Mouse (Mus musculus): ENCODE measurements around the gene Sec61a1. TPM values are rescaled to one million over a fixed set of nuclear protein-coding genes. Genes with fewer than 3 reads are reported as not detected.

Sec61a1 gene
- polyA plus RNA-seq, 1 experiment from 2014 or later: 277 TPM

GRCm38 (mm10) chr6:88522606-88523005 is 3.9 kb upstream of the Sec61a1 start:
- 49% methylated on average over 3 of the region's 3 CpGs for WGBS
- ATAC-seq: no peak
- no peak overlapping the region for H3K27ac ChIP-seq (ENCODE audit: low read length)

GRCm38 (mm10) chr6:88521821-88522220 is 3.1 kb upstream of the Sec61a1 start:
- H3K4me1 ChIP-seq (ENCODE audit: control insufficient read depth, insufficient read depth, low read length): peaks cover 5% of the 10 kb centered on the region
- no peaks in the 10 kb centered on the region for H3K36me3 ChIP-seq (ENCODE audit: control insufficient read depth, insufficient read depth, low read length)
- no peak overlapping the region for H3K9ac ChIP-seq (ENCODE audit: low read depth, low read length)
- no peaks in the 10 kb centered on the region for H3K9me3 ChIP-seq (ENCODE audit: control insufficient read depth, low read length)
- no peaks in the 10 kb centered on the region for H3K27me3 ChIP-seq (replicated peaks; ENCODE audit: control insufficient read depth, insufficient read depth, low read length)
- no peak overlapping the region for H3K4me2 ChIP-seq (ENCODE audit: low read depth, low read length)
- H3K27ac ChIP-seq (ENCODE audit: low read length): no peak overlapping the region
- no peak overlapping the region for H3K4me3 ChIP-seq (ENCODE audit: low read length)
- WGBS: 83% methylated on average over 7 of the region's 7 CpGs
- ATAC-seq: no peak

More at GRCm38 (mm10) chr6:88522606-88523005, 3.9 kb upstream of the Sec61a1 start:
- Histone ChIP-seq H3K4me3 (ENCODE audit: low read length) (no peak overlapping the region), H3K27me3 (replicated peaks; ENCODE audit: control insufficient read depth, insufficient read depth, low read length) (no peaks in the 10 kb centered on the region), H3K9ac (ENCODE audit: low read depth, low read length) (no peak overlapping the region), H3K4me1 (ENCODE audit: control insufficient read depth, insufficient read depth, low read length) (no peaks in the 10 kb centered on the region), H3K4me2 (ENCODE audit: low read depth, low read length) (no peak overlapping the region), H3K36me3 (ENCODE audit: control insufficient read depth, insufficient read depth, low read length) (no peaks in the 10 kb centered on the region), H3K9me3 (ENCODE audit: control insufficient read depth, low read length) (no peaks in the 10 kb centered on the region)

GRCm38 (mm10) chr6:88517701-88518403 is 853 bp downstream of the Sec61a1 start:
- WGBS: 9% methylated on average over 18 of the region's 18 CpGs
- H3K4me3 ChIP-seq (ENCODE audit: low read length): peak overlapping the region; percentile 91
- H3K9me3 ChIP-seq (ENCODE audit: control insufficient read depth, low read length): no peaks in the 10 kb centered on the region
- H3K4me1 ChIP-seq (ENCODE audit: control insufficient read depth, insufficient read depth, low read length): peaks cover 7% of the 10 kb centered on the region
- peak overlapping the region; percentile 96 for H3K9ac ChIP-seq (ENCODE audit: low read depth, low read length)
- H3K27ac ChIP-seq (ENCODE audit: low read length): peak overlapping the region; percentile 84
- H3K4me2 ChIP-seq (ENCODE audit: low read depth, low read length): peak overlapping the region; percentile 78
- ATAC-seq: no peak
- H3K27me3 ChIP-seq (replicated peaks; ENCODE audit: control insufficient read depth, insufficient read depth, low read length): no peaks in the 10 kb centered on the region
- H3K36me3 ChIP-seq (ENCODE audit: control insufficient read depth, insufficient read depth, low read length): no peaks in the 10 kb centered on the region; the same call in 1 of the 2 replicates

- H3K4me2 ChIP-seq (ENCODE audit: low read depth, low read length): peak overlapping the region; percentile 78
- H3K36me3 ChIP-seq (ENCODE audit: control insufficient read depth, insufficient read depth, low read length): peaks cover 2% of the 10 kb centered on the region; the same call in 1 of the 2 replicates
- H3K9ac ChIP-seq (ENCODE audit: low read depth, low read length): peak overlapping the region; percentile 31
- no peaks in the 10 kb centered on the region for H3K9me3 ChIP-seq (ENCODE audit: control insufficient read depth, low read length)
- no peak overlapping the region for H3K27ac ChIP-seq (ENCODE audit: low read length)
- peak overlapping the region; percentile 91 for H3K4me3 ChIP-seq (ENCODE audit: low read length)
- ATAC-seq: no peak
- 56% methylated on average over 5 of the region's 5 CpGs for WGBS
- no peaks in the 10 kb centered on the region for H3K27me3 ChIP-seq (replicated peaks; ENCODE audit: control insufficient read depth, insufficient read depth, low read length)
- H3K4me1 ChIP-seq (ENCODE audit: control insufficient read depth, insufficient read depth, low read length): peaks cover 7% of the 10 kb centered on the region
Observed at GRCm38 (mm10) chr6:88516667-88517066, 2.0 kb downstream of the Sec61a1 start.

GRCm38 (mm10) chr6:88515971-88516370 is 2.7 kb downstream of the Sec61a1 start:
- WGBS: 85% methylated on average over 8 of the region's 8 CpGs
- no peak overlapping the region for H3K4me2 ChIP-seq (ENCODE audit: low read depth, low read length)
- H3K4me3 ChIP-seq (ENCODE audit: low read length): no peak overlapping the region
- ATAC-seq: no peak
- peaks cover 4% of the 10 kb centered on the region; the same call in 1 of the 2 replicates for H3K36me3 ChIP-seq (ENCODE audit: control insufficient read depth, insufficient read depth, low read length)
- no peaks in the 10 kb centered on the region for H3K9me3 ChIP-seq (ENCODE audit: control insufficient read depth, low read length)
- H3K4me1 ChIP-seq (ENCODE audit: control insufficient read depth, insufficient read depth, low read length): peaks cover 7% of the 10 kb centered on the region
- H3K27ac ChIP-seq (ENCODE audit: low read length): no peak overlapping the region
- no peak overlapping the region for H3K9ac ChIP-seq (ENCODE audit: low read depth, low read length)
- no peaks in the 10 kb centered on the region for H3K27me3 ChIP-seq (replicated peaks; ENCODE audit: control insufficient read depth, insufficient read depth, low read length)

- H3K27ac ChIP-seq (ENCODE audit: low read length): no peak overlapping the region
- H3K27me3 ChIP-seq (replicated peaks; ENCODE audit: control insufficient read depth, insufficient read depth, low read length): no peaks in the 10 kb centered on the region
- H3K4me1 ChIP-seq (ENCODE audit: control insufficient read depth, insufficient read depth, low read length): peaks cover 7% of the 10 kb centered on the region
- H3K9me3 ChIP-seq (ENCODE audit: control insufficient read depth, low read length): no peaks in the 10 kb centered on the region
- no peak overlapping the region for H3K4me3 ChIP-seq (ENCODE audit: low read length)
- no peak overlapping the region for H3K9ac ChIP-seq (ENCODE audit: low read depth, low read length)
- 83% methylated on average over 4 of the region's 4 CpGs for WGBS
- peaks cover 18% of the 10 kb centered on the region for H3K36me3 ChIP-seq (ENCODE audit: control insufficient read depth, insufficient read depth, low read length)
- H3K4me2 ChIP-seq (ENCODE audit: low read depth, low read length): no peak overlapping the region
- no peak for ATAC-seq
Observed at GRCm38 (mm10) chr6:88514546-88514945, 4.2 kb downstream of the Sec61a1 start.

GRCm38 (mm10) chr6:88513984-88514383 is 4.7 kb downstream of the Sec61a1 start:
- Histone ChIP-seq H3K27ac (ENCODE audit: low read length) (no peak overlapping the region), H3K27me3 (replicated peaks; ENCODE audit: control insufficient read depth, insufficient read depth, low read length) (no peaks in the 10 kb centered on the region), H3K36me3 (ENCODE audit: control insufficient read depth, insufficient read depth, low read length) (peaks cover 19% of the 10 kb centered on the region), H3K4me3 (ENCODE audit: low read length) (no peak overlapping the region), H3K4me1 (ENCODE audit: control insufficient read depth, insufficient read depth, low read length) (peaks cover 7% of the 10 kb centered on the region), H3K9me3 (ENCODE audit: control insufficient read depth, low read length) (no peaks in the 10 kb centered on the region), H3K4me2 (ENCODE audit: low read depth, low read length) (no peak overlapping the region), H3K9ac (ENCODE audit: low read depth, low read length) (no peak overlapping the region)
- WGBS: 90% methylated on average over 8 of the region's 8 CpGs
- no peak for ATAC-seq

- H3K36me3 ChIP-seq (ENCODE audit: control insufficient read depth, insufficient read depth, low read length): peaks cover 40% of the 10 kb centered on the region
- no peaks in the 10 kb centered on the region for H3K27me3 ChIP-seq (replicated peaks; ENCODE audit: control insufficient read depth, insufficient read depth, low read length)
- no peak overlapping the region for H3K27ac ChIP-seq (ENCODE audit: low read length)
- no peak overlapping the region for H3K9ac ChIP-seq (ENCODE audit: low read depth, low read length)
- no peak for ATAC-seq
- WGBS: 82% methylated on average over 4 of the region's 4 CpGs
- H3K4me3 ChIP-seq (ENCODE audit: low read length): no peak overlapping the region
- H3K4me1 ChIP-seq (ENCODE audit: control insufficient read depth, insufficient read depth, low read length): peaks cover 2% of the 10 kb centered on the region; the same call in 1 of the 2 replicates
- no peaks in the 10 kb centered on the region for H3K9me3 ChIP-seq (ENCODE audit: control insufficient read depth, low read length)
- H3K4me2 ChIP-seq (ENCODE audit: low read depth, low read length): no peak overlapping the region
Observed at GRCm38 (mm10) chr6:88503044-88503443, 15.7 kb downstream of the Sec61a1 start.

GRCm38 (mm10) chr6:88502030-88502970 is 16.4 kb downstream of the Sec61a1 start:
- Histone ChIP-seq H3K9ac (ENCODE audit: low read depth, low read length) (no peak overlapping the region), H3K4me2 (ENCODE audit: low read depth, low read length) (no peak overlapping the region), H3K4me3 (ENCODE audit: low read length) (no peak overlapping the region), H3K4me1 (ENCODE audit: control insufficient read depth, insufficient read depth, low read length) (peaks cover 2% of the 10 kb centered on the region; the same call in 1 of the 2 replicates), H3K9me3 (ENCODE audit: control insufficient read depth, low read length) (no peaks in the 10 kb centered on the region), H3K27ac (ENCODE audit: low read length) (no peak overlapping the region), H3K36me3 (ENCODE audit: control insufficient read depth, insufficient read depth, low read length) (peaks cover 46% of the 10 kb centered on the region), H3K27me3 (replicated peaks; ENCODE audit: control insufficient read depth, insufficient read depth, low read length) (no peaks in the 10 kb centered on the region)
- ATAC-seq: no peak
- WGBS: 73% methylated on average over 13 of the region's 13 CpGs

All from intestine, embryonic 16.5 days (tissue).